Mouse (Mus musculus) 3134 (cell line): ENCODE data around the gene Mdm4.
"Not testable (repeated sequence)": the region's sequence is repeated elsewhere in the genome, so short reads cannot be mapped to it uniquely, and the experiment has no call there.

Experiments
- DNase-seq: peaks from one replicate; pipeline ENCODE4 v3.0.0-alpha.2; 2011; ENCODE audit warnings: low spot score; ENCODE audit not compliant: insufficient read length; ENCODE audit errors: extremely low read depth

Mdm4 gene

GRCm38 (mm10) chr1:133023723-133024122 lies 6.6 kb downstream of the Mdm4 start:
- not testable (repeated sequence) for DNase-seq

- DNase-seq = not testable (repeated sequence)
These were observed 8.4 kb downstream of the Mdm4 start for GRCm38 (mm10) chr1:133021971-133022370.

GRCm38 (mm10) chr1:133021391-133021790 lies 9.0 kb downstream of the Mdm4 start:
- DNase-seq = no peak

- no peak for DNase-seq
These were observed 10.0 kb downstream of the Mdm4 start for GRCm38 (mm10) chr1:133020137-133020894.

DNA sequence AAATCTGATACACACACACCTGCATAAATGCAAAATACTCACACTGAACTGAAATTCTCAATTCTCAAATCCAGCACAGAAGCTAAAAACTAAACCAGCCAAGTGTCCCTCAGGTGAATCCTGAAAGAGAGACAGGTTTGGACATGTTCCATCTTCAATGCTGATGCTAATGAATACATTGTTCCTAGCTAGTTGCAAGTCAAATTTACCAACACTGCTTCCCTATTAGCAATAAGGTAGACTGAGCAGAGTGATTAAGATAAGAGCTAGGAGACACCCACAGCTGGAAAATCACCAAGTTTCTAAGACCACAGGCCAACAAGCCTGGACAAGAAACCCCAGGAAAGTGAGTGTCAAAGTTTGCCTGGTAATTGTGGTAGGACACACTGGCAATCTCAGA lies 11.0 kb downstream of the Mdm4 start:
- DNase-seq = no peak

DNA sequence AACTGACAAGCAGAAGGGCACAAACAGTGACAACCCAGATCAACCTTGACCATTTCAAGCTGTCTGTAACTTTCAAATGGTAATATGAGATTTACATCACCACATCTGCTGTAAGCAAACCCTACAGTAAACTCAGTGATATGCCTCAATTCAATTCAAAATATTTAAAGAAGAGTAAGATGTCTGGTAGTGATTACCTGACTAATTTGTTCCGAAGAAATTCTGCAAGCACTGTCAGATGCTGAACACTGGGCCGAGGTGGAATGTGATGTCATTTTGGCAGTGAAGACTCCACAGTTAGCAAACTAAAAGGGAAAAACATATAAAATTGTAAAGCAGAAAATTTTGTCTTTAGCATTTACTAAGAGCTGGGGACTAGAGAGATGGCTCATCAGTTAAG lies 11.8 kb downstream of the Mdm4 start:
- no peak for DNase-seq

- DNase-seq = no peak
These were observed 13.5 kb downstream of the Mdm4 start for GRCm38 (mm10) chr1:133016775-133017428.

- no peak for DNase-seq
These were observed 16.2 kb downstream of the Mdm4 start for GRCm38 (mm10) chr1:133014196-133014595.

GRCm38 (mm10) chr1:133013331-133013730 lies 17.0 kb downstream of the Mdm4 start:
- no peak for DNase-seq

DNA sequence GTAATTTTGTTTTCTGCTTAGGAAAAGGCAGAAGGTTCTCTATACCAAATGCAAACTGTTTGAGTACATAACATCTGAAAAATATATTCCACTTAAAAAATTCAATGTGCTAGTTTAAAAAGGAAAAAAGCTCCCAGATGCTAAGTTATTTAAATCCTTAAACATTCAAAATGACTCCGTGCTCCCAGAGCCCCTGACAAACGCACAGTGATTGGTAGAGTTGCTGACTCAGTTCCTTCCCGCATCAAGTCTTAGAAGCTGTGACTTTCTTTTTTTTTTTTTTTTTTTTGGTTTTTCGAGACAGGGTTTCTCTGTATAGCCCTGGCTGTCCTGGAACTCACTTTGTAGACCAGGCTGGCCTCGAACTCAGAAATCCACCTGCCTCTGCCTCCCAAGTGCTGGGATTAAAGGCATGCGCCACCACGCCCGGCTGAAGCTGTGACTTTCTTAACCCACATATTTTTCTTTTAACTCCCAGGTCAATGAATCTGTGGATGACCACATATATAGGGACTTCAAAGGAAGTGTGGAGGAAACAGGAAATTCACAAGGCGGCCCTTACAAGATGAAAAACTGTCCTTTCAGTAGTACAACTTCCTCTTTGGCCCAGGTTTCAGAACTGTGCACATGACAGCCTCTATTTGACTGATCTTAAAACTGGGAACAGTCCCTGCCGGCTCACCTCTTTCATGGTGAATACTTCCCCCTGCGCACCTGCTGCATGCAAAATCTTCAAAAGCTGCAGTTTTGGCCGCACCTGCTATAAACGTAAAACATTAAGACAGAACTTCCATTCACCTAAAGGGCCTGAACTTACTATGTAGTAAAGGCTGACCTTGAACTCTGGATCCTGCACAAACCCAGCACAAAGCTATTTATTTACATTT lies 18.2 kb downstream of the Mdm4 start:
- DNase-seq = no peak

GRCm38 (mm10) chr1:133006571-133006970 lies 23.8 kb downstream of the Mdm4 start:
- no peak for DNase-seq

DNA sequence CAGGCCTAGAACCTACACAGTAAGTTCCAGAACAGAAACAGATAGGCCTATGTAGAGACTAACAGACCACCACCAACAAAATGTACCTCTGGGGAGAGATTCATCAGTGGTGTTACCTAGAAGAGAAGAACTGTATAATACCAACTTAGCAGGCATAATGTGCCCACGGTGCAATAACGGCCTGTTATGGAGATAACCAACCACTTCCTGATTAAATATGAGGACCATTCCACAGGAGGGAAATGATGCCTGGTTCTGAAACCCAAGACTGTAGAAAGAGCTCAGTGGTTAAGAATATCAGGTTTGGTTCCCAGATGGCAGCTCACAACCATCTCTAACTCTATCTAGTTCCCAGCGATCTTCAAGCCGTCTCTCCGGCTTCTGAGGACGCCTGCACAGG lies 30.0 kb downstream of the Mdm4 start:
- no peak for DNase-seq

DNA sequence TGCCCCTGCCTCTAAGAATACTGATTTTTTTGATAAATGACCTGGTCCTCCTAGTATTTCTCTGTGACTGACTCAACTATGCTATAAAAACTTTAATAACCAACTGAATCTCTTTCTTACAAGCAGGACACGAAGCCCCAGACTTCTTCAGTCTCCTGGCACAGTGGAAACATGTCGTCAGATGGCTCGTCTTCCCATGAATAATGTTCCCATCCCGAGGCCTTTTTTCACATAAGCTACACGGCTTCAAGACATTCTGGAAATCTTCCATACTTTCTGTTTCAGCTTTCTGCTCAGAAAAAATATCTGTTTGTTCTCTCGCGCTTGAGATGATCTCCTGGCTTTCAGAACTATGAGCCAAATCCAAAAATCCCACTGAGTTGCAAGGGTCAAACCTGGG lies 38.8 kb downstream of the Mdm4 start:
- DNase-seq = no peak

DNA sequence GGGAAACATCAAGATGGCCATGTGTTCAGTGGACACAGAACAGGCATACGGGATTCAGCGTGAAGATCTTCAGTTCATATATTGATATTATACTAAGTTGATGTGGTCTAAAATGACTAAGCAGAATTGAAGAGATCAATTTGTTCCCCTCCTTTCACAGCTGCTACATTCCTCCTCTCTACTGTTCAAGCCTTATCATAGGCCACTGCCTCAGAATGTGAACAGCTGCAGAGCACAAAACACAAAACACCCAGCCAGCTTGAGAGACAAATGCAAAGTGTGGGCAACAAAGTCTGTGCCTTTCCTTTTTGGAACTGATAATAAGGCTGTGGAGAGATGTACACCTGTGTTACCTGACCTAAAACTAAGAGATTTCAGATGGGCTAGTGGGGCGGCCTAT lies 39.6 kb downstream of the Mdm4 start:
- no peak for DNase-seq

DNA sequence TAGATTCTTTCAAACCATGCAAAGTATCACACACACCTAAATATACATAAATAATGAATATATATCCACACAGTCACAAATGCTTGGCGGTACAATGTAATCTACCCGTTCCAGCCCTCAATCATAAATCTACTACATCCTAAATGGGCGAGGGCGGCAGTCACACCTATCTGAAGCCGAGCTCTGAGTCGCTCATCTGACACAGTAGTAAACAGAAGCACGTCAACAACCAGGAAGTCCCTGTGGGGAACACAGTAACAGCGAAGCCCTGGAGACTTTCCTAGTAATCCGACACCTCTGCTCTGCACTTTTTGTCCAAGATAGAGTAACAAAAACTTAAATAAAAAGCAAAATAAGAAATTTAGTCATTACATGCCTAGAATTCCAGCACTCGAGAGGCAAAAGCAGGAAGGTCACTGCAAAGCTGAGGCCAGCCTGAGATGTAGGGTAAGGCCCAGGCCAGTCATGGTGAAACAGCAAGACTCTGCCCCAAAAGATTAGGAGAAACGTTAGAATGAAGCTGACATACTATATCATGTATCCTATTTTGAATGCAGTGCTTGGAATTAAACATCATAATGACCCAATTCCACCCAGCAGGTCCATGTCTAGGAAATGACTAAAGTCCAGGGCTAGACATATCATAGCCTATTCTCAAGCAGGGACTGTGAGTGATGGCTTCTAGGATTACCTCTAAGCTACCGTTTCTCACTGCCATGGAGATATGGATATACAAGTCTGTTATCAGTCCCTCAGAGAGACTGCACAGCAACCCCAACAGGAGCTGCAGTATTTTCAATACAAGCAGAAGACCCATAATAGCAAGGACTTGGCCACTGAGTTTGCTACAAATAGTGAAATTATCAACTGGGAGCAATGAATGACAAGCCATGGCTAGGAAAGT lies 41.6 kb downstream of the Mdm4 start:
- not testable (repeated sequence) for DNase-seq

- DNase-seq = no peak
These were observed 47.6 kb downstream of the Mdm4 start for GRCm38 (mm10) chr1:132982728-132983127.

GRCm38 (mm10) chr1:132981232-132981631 lies 49.1 kb downstream of the Mdm4 start:
- DNase-seq = no peak

- no peak for DNase-seq
These were observed 53.0 kb downstream of the Mdm4 start for GRCm38 (mm10) chr1:132977402-132977801.

- no peak for DNase-seq
These were observed 61.7 kb downstream of the Mdm4 start for GRCm38 (mm10) chr1:132968659-132969058.

- no peak for DNase-seq
These were observed 65.7 kb downstream of the Mdm4 start for GRCm38 (mm10) chr1:132964691-132965090.
